Mouse (Mus musculus) C3H10T1/2 (cell line): ENCODE results near the gene Ranbp6. TPM values are rescaled to one million over a fixed set of nuclear protein-coding genes. Genes with fewer than 3 reads are reported as not detected.

ENCODE experiments used
- polyA plus RNA-seq, 2 experiments: library from polyadenylated mRNA; unstranded; fragments of >200 nt; fragmentation: generic; extraction: Trizol; gene quantifications; one replicate each; pipeline ENCODE4 v1.2.1; 2012; ENCODE audit warnings: missing spikeins in 2 of 2

The Ranbp6 gene
- polyA plus RNA-seq = 1 to 10 TPM in 1 of 2 experiments, under 1 TPM in 1; 0.11 to 1.2 TPM

GRCm38 (mm10) chr19:29812581-29813460, at the start of gene Ranbp6:
Gene Ranbp6 (minus strand): TSS chr19:29812974.

GRCm38 (mm10) chr19:29805917-29806785, 6.6 kb downstream of the Ranbp6 start, which contains the start of gene 9930021J03Rik:
Gene 9930021J03Rik (minus strand): TSS chr19:29805989.

Other genes with a start within 250 kb of the Ranbp6 start
- gene Ermp1, start 164.6 kb downstream of the Ranbp6 start, polyA plus RNA-seq = 1 to 10 TPM in 1 of 2 experiments, under 1 TPM in 1; 0.74 to 7.5 TPM
- gene Mlana, start 115.2 kb downstream of the Ranbp6 start, polyA plus RNA-seq = under 1 TPM in 1 of 2 experiments, not detected in 1; 0.04 TPM
- gene 9930021J03Rik, start 7.0 kb downstream of the Ranbp6 start, polyA plus RNA-seq = 1 to 10 TPM in 1 of 2 experiments, under 1 TPM in 1; 0.36 to 3.3 TPM
- under 1 TPM; 0.12 to 0.18 TPM for gene Il33, start 112.1 kb upstream of the Ranbp6 start, polyA plus RNA-seq
- gene Trpd52l3, start 190.8 kb upstream of the Ranbp6 start, polyA plus RNA-seq = not detected
- 10 to 100 TPM in 1 of 2 experiments, 1 to 10 TPM in 1; 2.8 to 33.3 TPM for gene Uhrf2, start 217.5 kb upstream of the Ranbp6 start, polyA plus RNA-seq